Mouse (Mus musculus) CD8-positive naive resting alpha-beta T cell, adult 2 months (primary cell): ENCODE measurements at regions not wholly inside any gene's neighbourhood (a gene's known extent, or its start where the extent isn't known, plus 50 kb on each side); places are given as distances from the start of the nearest gene placed in this dataset.
A peak's percentile ranks its signal among the peaks of the same experiment; 100 is the strongest.

Experiments used
- DNase-seq, 2 experiments: peaks; one replicate each; pipeline ENCODE4 v3.0.0; 2022; ENCODE audit warnings: low read depth in 2 of 2, low spot score in 2 of 2

DNA sequence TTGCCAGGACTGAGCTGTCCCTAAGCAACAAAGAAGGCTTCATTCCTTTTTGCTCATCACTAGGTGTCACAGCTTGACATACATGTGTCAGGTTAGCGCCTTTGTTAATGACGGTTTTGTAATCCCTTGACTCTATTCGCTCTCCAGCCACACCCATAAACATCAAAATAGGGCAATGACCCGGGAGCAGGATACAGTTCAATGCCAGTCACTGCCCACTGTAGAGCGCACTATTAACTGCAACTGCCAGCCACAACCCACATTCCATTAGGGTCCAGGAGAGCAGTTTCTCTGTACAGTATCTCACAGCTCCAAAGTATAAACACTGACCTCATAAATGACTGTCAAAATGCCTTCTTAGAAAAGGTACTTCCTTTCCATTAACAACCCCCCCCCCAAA is 163.5 kb upstream of the Nfe2l3 start:
- no peak for DNase-seq

DNA sequence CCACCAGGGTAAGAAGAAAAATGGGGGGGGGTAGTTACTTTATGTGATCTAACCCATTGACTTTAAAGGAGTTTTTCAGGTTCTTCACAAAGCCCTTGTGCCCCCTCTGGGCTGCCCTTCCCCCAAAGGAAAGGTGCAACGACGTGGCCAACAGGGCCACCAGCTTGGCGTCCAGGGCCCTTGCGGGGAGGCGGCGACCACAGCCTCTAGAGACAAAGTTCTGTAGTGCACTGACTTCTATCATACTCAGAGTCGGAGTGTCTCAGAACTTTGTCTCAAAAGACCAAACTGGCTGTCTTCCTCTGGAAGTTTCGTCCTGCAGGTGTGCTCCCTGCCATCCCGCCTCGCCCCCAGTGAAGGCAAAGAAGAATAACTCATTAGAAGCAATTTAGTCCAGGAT is 162.9 kb upstream of the Nfe2l3 start:
- DNase-seq = no peak

DNA sequence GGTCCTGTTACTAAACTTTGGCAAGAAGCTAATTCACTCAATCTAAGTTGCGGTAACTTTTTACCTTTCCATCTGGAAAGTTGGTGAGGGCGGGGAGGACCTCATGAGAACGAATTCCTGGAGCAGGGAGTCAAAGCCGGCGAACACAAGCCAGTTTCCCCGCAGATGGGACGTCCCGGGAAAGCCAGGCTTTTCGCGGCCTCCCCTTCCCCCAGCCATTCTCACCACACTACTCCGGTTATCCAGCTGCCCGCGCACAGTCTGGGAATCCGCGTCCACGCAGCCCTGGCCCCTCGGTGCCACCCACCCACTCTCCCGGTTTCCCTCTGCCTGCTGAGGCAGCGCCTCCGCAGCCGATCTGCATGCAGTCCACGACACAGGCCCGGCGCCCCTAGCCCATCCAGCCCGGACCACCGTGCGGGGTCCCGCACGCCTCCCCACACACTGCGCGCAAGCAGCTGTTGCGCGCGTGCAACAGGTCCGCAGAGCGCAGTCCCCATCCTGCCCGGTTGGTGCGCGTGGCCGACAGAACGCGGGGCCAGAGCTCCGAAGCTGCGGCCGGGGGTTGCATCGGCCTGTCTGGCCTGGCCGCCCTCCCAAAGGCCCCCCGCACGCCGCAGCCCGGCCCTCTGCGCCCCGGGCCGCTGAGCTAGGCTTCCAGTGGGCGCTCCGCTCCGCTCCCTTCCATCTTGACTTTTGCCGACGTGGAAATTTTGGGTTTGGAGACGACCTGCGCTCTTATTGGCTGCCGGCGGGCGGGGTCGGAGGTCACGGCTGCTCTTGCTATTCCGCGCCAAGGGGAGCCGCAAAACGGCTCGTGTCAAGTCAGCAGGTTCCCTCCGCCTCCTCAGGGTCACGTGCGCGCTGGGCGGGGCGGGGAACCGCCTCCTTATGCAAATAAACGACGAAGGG is 162.0 kb upstream of the Nfe2l3 start:
- DNase-seq = peak; percentile 13 to 33

DNA sequence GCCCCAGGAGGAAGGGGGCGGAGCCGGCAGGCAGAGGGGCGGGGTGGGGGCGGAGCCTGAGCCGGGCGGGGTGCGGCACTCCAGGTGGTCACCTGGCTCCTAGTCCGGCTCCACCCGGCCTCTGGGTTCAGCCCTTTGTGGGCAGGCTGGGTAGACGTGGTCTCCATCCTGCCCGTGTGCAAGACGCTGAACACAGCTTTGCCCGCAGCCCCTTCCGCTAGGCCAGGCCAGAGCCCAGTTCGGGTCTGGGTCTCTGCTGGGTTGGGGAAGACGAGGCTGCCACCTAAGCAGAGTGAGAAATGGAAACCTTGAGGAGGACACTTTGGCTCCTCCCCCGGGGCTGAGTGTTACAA is 161.4 kb upstream of the Nfe2l3 start:
- no peak for DNase-seq

DNA sequence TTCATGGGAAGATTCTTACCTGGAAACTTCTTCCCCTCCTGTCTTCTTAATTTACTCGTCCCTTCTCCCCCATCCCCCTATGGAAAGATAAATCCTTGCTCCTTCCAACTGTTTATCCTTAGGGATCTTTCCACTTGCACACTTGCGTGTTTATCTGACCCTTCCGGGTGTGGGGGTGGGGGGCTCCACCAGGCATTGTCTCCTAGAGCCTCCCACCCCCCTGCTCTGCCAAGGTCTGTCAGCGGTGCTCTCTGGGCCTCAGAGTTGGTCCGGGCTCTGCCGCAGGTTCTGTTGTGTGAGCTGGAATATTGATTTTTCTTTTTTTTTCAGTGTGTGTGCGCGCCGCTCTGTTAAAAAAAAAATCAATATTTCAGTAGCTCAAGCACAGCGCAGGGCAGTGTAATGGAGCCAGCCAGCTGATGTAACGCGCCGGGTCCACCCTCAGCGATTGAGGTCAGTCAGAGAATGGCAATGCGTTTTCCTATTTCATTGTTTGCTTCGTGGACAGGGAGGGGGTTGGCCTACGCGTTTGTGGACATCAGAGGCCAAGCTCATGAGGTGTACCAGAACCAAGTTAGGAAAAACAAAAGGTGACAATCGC is 160.2 kb upstream of the Nfe2l3 start:
- DNase-seq = no peak

DNA sequence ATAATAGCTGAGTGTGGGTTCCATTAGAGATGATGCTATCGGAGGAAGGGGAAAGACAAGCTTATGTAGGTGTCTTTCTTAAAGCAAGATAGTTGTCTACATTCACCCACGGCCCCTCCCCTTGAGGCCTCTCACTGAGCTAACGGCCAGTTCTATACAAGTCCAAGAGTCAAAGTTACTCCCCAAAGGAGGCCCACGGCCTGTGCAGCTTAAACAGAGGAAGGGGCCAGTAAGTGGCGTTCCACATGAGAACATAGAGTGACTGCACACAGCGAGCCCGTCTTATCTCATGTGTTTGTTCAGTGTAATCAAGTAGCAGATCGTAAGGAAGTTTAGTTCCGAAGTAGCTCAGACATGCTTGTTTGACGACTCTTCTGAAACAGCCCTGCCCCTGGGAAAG is 153.0 kb upstream of the Nfe2l3 start:
- no peak for DNase-seq

DNA sequence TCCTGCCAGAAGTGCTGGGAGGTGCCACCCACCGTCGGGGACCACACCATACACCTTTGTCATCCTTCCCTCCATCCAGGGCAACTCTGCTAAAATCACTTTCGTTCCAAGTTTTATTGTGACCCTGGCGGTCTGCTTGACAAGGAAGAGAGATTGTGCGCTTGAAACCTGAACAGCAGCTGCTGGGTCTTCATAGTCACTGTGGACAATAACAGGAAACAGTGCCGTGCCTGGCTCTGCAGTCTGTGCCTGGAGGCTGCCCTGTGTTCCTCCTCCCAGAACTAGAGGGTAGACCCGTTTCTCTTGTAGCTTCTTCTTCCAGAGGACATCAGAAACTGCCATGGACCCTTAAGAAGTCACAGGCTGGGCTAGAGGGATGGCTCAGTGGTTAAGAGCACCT is 152.2 kb upstream of the Nfe2l3 start:
- DNase-seq = no peak

DNA sequence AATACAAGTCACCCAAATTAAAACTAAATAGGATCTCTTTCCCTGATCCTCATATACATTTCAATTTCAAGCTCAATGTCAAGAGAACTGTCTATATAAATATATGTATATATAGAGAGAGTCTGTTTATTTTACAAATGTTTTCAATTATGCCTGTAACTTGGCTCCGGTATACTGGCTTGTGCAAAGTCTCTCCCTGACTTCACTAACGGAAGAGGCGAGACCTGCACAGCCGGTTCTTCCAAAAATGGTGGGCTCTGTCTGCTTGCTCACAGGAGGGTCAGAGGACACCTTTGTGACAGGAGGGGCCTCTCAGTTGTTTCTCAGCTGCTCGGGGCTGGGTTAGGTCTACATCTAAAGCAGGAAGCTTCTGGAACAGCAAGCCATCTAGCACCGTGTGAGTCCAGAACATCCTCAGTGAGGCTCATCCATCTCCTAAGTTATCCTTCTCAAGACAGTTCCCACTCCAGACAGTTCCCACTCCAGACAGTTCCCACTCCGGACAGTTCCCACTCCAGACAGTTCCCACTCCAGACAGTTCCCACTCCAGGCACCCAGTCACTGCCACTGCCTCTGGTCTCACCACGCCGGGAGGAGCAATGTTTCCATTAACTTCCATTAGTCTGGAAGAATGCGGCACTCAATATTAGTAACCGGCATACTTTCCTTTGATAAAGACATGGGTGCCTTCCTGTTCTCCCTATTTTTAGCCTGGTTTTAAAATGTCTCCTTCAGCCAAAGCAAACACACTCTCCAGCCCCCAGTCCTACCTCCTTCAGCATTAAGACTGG is 148.4 kb upstream of the Nfe2l3 start:
- DNase-seq = no peak

DNA sequence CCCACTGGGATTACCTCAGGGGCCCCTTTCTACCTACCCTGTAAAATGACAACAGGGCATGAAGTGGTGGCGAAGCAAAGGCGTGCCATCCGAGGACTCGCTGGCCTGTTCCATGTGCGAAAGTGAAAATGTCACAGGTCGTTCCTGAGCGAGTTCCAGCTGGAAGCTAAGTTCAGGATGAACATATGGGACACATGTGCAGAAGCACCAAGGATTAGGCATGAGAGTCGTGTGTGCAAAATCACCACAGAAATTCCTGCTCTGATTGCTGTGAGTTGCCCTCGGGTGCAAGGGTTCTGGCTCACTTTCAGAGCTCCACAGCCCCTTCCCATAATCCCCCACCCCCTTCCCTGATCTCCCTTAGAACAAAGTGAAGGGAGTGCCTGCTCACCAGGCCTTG is 147.6 kb upstream of the Nfe2l3 start:
- no peak for DNase-seq

DNA sequence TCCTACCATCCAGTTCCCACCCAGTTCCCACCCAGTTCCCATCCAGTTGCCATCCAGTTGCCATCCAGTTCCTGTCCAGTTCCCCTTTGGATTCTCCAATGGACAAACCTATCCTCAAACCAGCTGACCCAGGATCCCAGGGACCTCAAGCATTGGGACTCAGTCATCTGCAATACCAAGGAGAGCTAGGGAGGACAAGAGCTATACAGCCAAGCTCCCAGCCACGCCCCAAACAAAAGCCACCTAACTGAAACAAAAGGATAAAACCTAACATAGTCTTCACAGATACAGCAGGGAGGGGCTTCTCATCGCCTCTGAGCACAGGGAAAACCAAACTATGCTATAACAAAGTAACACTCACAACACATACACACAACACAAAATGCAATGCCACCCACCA is 145.6 kb upstream of the Nfe2l3 start:
- no peak for DNase-seq

DNA sequence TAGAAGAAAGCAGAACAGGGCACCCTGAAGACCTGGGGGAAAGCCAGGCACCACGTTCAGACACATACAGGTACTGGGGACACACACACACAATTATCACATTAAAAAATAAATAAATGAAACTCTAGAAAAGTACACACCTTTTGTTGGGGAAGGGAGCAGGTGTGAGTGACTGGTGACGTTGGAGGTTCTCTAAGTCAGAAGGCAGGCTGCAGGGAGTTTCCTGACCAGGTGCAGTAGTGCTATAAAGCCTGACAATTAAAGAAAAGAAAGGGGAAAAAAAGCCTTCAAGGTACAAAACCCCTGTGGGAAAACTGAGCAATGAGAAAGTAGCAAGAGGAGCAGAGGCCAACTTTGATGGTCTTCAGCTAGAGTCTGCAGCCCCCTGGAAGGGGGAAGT is 145.1 kb upstream of the Nfe2l3 start:
- no peak for DNase-seq

DNA sequence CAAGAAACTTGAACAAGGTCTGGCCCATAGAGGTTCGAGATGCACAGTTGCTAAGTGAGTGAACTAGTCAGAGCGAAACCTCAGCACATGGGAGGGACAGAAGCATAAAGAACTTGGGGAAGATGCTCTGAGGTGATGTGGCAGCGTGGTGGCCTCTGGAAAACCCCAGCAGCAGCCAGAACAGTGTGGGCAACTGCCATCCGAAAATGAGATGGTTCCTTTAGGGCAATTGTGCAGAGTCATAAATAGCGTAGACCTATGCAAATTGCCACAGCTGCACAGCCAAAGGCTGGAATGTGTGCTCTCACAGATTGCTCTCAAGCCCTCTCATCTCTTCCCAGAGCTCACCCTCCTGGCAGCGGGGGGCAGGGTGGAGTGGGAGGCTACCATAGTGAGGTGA is 144.7 kb upstream of the Nfe2l3 start:
- DNase-seq = no peak

DNA sequence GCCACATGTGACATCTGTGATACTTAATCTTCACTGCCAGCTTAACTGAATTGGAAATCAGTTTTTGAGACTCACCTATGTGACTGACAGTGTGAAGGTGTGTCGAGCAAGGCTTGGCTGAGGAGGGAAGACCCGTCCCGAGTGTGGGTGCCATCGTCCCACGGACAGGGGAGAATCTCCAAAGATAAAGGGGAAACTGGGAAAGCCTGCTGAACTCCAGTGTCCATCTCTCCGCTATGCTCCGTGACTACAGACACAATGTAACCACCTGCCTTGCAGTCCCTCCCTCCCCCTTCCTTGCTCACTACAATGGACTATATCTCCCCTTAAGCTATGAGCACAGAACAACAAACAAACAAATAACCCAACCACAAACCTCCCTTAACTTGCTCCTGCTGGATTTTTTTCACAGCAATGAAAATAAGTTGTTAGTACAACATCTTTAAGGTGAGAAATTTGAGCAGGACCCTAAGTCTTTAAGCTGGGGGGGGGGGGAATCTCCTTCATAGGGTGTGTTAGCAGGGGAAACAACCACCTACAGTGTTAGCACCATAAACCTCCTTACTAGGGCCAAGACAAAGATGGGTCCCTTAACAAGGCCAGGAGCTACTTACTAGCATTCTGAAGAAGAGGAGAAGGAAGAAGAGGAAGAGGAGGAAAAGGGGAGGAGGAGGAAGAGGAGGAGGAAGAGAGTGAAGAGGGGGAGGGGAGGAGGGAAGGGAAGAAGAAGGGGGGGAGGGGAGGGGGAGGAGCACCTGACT is 144.0 kb upstream of the Nfe2l3 start:
- no peak for DNase-seq

DNA sequence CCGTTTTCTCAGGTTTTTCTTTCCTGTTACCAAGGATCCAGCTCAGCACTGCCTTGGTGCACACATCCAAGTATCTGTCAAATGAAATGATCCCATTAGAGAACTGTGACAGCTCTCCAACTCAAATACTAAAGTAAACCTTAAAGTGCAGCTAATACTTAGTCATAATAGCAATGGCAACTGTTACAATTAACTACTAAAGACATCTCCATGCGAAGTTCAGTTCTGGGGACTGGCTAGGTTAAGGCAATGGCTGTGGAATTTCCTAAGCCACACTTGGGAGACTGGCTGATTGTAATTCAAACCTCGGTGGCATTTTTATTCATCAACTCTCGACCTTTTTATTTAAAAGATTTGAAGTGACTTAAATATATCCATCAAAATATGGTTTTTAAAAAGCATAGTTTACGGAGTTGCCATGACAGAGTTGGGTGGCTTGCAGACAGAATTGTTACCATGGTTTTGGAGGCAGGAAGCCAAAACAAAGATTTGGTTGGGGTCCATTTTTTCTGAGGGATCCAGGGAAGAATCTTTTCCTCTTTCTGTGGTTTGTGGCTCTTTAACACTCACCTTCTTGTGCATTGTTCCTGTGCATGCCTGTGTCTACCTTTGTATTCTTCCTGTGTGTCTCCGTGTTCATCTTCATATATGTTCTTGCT is 143.3 kb upstream of the Nfe2l3 start:
- no peak for DNase-seq

DNA sequence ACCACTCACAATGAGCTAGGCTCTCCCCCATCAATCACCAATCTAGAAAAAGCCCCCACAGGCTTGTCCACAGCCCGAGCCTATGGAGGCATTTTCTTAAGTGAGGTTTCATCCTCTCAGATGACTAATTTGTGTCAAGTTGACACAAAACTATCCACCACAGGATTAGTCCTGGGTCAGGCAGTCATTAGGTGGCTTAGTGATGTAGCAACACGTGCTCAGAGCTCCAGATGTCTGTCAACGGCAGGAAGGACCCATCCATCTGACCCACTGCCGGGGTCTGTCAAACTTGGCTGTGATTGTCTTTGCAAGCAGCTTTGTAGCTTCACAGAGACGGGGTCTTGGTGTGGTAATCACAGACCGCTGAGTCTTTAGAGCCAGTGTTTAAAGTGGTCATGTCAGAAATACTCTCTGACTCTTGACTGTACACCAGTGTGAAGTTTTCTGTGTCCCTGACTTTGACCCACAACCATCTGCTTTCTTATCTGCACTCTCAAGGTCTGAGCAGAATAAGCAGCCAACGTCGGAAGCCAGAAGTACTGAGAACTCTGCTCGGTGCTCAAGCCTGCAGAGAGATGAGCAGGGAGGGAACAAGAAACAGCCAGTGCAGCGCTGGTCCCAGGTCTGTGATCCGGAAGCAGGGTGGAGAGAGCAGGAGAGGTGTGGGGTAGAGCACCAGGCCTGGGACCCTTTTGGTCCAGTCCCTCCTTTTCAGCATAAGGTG is 131.6 kb upstream of the Nfe2l3 start:
- no peak for DNase-seq

DNA sequence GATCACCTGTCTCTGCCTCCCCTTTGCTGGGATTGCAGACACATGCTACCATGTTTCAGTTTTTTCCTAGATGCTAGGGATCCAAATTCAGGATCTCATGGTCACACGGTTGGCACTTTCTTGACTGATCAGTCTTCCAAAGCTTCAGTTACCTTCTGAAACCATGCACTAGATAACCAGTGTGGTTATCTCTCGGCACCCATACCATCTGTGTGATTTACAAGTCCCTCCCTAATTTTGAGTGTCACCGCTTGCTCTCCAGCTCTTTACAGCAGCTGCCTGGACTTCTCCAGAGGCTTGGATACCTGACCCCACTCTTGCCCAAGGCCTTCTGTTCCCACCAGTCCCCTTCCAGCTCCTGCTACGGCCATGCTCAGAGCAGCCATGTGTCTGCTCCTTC is 130.6 kb upstream of the Nfe2l3 start:
- no peak for DNase-seq

DNA sequence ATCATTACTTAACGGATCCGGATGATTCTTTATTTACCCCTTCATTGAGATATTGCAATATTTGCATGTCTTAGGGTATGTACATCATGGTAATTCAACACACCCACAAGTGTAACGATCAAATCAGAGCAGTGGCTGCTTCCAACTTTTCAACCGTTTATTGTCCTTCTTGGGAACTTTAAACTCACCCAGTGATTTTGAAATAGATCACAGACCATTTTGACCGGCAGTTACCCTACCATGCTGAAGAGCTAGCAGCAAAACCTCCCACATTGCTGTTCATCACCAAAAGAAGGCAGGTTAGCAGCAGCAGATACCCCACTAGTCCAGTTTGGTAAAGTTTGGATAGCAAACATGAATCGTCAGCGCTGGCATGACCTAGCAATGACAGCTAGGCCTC is 130.2 kb upstream of the Nfe2l3 start:
- DNase-seq = no peak

DNA sequence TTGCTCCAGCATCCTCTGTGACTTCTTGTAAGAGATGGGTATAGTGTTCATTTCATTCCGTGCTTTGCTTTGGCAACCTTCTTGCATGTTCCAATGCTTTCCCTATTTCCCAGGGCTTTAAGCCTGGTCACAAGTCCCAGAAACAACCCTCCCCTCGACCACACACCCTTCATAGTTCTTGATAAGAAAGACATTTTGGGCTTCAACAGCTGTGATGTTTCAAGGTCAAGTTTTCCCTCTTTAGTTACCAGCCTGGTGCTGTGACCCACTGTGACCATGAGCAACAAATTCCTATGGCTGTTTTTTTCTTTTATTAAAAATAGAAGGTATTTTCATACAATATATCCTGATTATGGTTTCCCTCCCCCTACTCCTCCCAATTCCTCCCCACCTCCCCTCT is 114.1 kb upstream of the Nfe2l3 start:
- no peak for DNase-seq

DNA sequence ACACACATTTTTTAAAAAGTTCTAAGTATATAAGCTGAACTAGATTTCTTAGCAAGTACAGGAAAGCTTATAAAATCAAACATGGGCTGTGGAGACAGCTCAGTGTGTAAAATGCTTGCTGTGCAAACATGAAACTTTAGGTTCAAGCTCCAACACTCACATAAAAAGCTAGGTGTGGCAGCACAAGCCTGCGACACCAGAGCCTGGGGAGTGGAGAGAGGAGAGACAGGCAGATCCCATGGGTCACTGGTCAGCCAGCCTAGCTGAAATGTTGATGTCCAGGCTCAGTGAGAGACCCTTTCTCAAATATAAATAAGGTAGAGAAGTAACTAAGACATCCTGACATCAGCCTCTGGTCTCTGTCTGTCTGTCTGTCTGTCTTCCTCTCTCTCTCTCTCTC is 112.5 kb upstream of the Nfe2l3 start:
- no peak for DNase-seq

DNA sequence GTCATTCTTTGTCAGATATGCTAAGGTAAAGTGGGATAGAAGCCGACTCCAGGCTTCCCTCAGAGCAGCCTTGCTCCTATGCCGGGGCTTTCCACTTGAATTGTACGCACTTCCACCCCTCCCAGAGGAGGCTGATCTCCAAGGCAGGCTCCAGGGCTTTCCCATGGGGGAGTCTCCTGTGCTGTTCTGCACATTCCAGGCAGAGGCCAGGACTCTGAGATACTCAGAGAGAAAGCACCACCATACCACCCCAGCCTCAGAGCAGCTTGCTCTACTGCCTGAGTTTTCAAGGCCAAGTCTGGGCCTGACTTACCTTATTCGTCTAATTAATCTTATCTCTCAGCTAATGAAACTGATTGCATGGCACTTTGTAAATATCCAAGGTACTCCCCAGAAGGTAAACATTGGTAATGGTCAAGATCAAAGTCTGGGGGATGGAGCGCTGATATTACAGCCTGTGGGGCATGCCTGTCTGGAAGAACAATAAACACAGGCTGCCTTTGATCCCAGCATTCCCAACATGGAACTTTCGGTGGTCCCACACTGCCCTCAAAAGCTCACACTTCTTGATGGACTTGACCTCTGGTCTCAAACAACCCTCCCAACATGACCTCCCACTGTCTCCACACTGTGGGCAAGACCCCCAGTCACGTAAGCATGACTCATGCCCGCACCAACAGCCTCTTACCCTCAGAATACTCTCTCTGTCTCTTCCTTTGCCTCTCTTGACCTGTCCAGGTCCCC is 111.6 kb upstream of the Nfe2l3 start:
- DNase-seq = no peak
